Mouse (Mus musculus): ENCODE data around the gene Commd2.

DNA sequence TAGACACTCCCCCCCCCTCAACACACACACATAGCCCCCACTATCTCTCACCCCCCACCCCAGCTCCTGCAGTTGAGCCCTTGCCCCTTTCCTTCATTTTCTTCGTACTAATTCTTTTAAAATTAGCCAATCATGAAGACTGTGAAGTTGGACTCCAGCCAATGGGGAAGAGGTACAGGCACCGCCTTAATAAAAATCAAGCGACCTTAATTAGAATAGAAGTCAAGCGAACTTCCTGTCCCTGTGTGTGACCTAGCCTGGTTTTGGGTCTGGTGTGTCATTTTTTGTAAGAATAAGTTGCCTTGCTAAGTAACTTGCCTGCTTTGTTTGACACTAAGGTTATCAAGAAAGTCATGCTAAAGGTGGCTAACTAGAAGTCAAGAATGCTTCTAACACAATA, 48.9 kb downstream of the Commd2 start:
- TF ChIP-seq CTCF (IDR thresholded peaks at IDR 0.05; ENCODE audit: insufficient read depth, low read depth, low read length) (no peak), POLR2A (IDR thresholded peaks at IDR 0.05; ENCODE audit: insufficient read depth, low read depth, low read length) (no peak)
